Comparison of ENCODE assay signal across 10 mouse cellular contexts in genomic region chr9:70942686-70943333, GRCm38 (mm10). TPM values are rescaled to one million over a fixed set of nuclear protein-coding genes. Genes with fewer than 3 reads are reported as not detected.
DNase-seq lines count a peak whose midpoint lies in the region; ATAC-seq lines count a peak whose summit lies in the region.
"Had no signal": no experiment of that assay in that cellular context is flagged by ENCODE, and none has a peak within 500 bp of the region (broad histone marks: within the 10 kb centered on the region; RNA-seq: fewer than 3 reads in every experiment).

No protein-coding gene starts in this region.

- H3K4me3 ChIP-seq in forebrain, embryonic 14.5 days (ENCODE audit: low read depth, low read length) = no peak overlapping the region
- H3K4me3 ChIP-seq: forebrain, embryonic 13.5 days; limb, embryonic 13.5 days had no signal

- no peaks in the 10 kb centered on the region for H3K9me3 ChIP-seq in forebrain, embryonic 14.5 days (replicated peaks; ENCODE audit: control insufficient read depth, low read length)
- H3K9me3 ChIP-seq: forebrain, embryonic 13.5 days; limb, embryonic 13.5 days had no signal

- H3K4me2 ChIP-seq in forebrain, embryonic 14.5 days (ENCODE audit: low read length) = no peak overlapping the region
- H3K4me2 ChIP-seq: forebrain, embryonic 13.5 days; limb, embryonic 13.5 days had no signal

- no peak overlapping the region for H3K9ac ChIP-seq in forebrain, embryonic 14.5 days (ENCODE audit: low read length)
- H3K9ac ChIP-seq: forebrain, embryonic 13.5 days; limb, embryonic 13.5 days had no signal

- DNase-seq in gastrocnemius, adult 18-20 months (ENCODE audit: low spot score) = peak; percentile 54
- no peak for DNase-seq in gastrocnemius, postnatal 10 days
- DNase-seq in Muller cell, postnatal 12 days (ENCODE audit: inconsistent ontology term) = peak; percentile 66
- peak; percentile 56 for DNase-seq in lung, postnatal 25 days (ENCODE audit: low spot score)
- DNase-seq in yolk sac, embryonic 10.5 days (ENCODE audit: low spot score) = no peak
- DNase-seq in spleen, adult 18-20 months = no peak
- DNase-seq in forebrain, embryonic 14.5 days (ENCODE audit: low spot score) = no peak

- WGBS in forebrain, embryonic 14.5 days = 86% methylated on average over 9 of the region's 9 CpGs

- H3K4me1 ChIP-seq in forebrain, embryonic 14.5 days (ENCODE audit: control insufficient read depth, insufficient read depth, low read length) = no peaks in the 10 kb centered on the region
- H3K4me1 ChIP-seq: forebrain, embryonic 13.5 days; limb, embryonic 13.5 days had no signal

- no peak overlapping the region for H3K27ac ChIP-seq in forebrain, embryonic 14.5 days (ENCODE audit: low read depth, low read length)
- H3K27ac ChIP-seq: forebrain, embryonic 13.5 days; limb, embryonic 13.5 days had no signal

- H3K27me3 ChIP-seq in forebrain, embryonic 14.5 days (replicated peaks; ENCODE audit: control insufficient read depth, insufficient read depth, low read length) = no peaks in the 10 kb centered on the region
- H3K27me3 ChIP-seq: forebrain, embryonic 13.5 days; limb, embryonic 13.5 days had no signal

- ATAC-seq in granulocyte monocyte progenitor cell, adult 5-6 weeks (replicated peaks; ENCODE audit: poor library complexity, severe bottlenecking) = peak; percentile 96
- no peak for ATAC-seq in forebrain, embryonic 14.5 days
- ATAC-seq: forebrain, embryonic 13.5 days had no signal

- no peaks in the 10 kb centered on the region for H3K36me3 ChIP-seq in forebrain, embryonic 14.5 days (ENCODE audit: control insufficient read depth, insufficient read depth, low read length)
- H3K36me3 ChIP-seq: limb, embryonic 13.5 days had no signal

RNA-seq across cellular contexts. Expression of gene Lipc, which starts 9.2 kb away (rescaled TPM):
- not detected for total RNA-seq in gastrocnemius, adult 18-20 months (2021)
- total RNA-seq in gastrocnemius, postnatal 10 days (2021) = 1 to 10 TPM in 1 of 2 experiments, not detected in 1; 1.2 TPM
- not detected in 2 replicates for total RNA-seq in granulocyte monocyte progenitor cell, adult 5-6 weeks (2014; fragmentation: Nextera tagmentation)
- total RNA-seq in granulocyte monocyte progenitor cell, adult 5-6 weeks (2017) = not detected in 2 replicates
- 0.38 TPM in 1 of 2 replicates, not detected in the other for polyA plus RNA-seq in forebrain, embryonic 14.5 days (2014; fragmentation: Nextera tagmentation; extraction: Ambion mirVana)
- polyA plus RNA-seq: forebrain, embryonic 13.5 days; limb, embryonic 13.5 days had no signal

Comparison
In these comparisons a context has a peak if more than half of its experiments do, and no peak if none do; other contexts are left out.
1. DNase-seq: peak in gastrocnemius, adult 18-20 months (single experiment), Muller cell, postnatal 12 days (single experiment) and lung, postnatal 25 days (single experiment); none in gastrocnemius, postnatal 10 days (single experiment), yolk sac, embryonic 10.5 days (single experiment), spleen, adult 18-20 months (0 of 2) and forebrain, embryonic 14.5 days (single experiment).